Mouse (Mus musculus) cerebellum, adult 8-10 months (tissue): Measurements from ENCODE around the gene Dlg4.
"Not testable (repeated sequence)": the region's sequence is repeated elsewhere in the genome, so short reads cannot be mapped to it uniquely, and the experiment has no call there.

ENCODE experiments used
- DNase-seq: peaks from one replicate; pipeline ENCODE4 v3.0.0; 2022

Dlg4 gene

DNA sequence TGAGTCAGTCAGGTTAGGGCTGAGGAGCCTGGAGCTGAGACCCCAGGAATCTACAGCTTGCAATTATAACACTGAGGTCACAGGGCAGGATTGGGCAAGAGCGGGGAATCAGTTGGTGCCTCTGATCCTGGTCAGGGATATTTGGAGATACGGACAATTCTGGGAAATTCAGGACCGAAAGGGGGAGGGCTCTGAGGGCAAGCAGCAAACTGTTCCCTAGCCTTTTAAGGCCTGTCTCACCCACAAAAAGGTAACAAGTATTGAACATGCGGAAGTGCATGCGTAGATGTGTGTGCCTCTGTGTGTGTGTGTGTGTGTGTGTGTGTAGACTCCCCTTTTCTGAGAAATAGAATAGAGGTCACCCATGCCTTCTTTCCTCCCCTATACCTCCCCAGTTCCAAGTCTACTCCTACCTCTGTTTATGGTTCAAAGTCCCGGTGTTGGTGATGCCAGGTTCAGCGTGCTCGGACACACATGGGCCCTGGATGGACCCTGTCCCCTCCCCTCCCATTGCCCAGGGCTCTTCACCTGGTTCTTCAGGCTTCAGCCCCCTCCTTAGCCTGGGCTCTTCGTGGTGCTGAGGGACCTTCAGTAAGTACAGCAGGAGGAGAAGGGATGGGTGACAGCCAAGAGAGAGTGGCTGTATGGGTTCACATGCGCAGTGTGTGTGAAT, 37.3 kb downstream of the Dlg4 start, which contains the start of gene Asgr1:
TSS of gene Asgr1 (plus strand) at position 188 of the 673 bp plus-strand sequence.
- no peak for DNase-seq

DNA sequence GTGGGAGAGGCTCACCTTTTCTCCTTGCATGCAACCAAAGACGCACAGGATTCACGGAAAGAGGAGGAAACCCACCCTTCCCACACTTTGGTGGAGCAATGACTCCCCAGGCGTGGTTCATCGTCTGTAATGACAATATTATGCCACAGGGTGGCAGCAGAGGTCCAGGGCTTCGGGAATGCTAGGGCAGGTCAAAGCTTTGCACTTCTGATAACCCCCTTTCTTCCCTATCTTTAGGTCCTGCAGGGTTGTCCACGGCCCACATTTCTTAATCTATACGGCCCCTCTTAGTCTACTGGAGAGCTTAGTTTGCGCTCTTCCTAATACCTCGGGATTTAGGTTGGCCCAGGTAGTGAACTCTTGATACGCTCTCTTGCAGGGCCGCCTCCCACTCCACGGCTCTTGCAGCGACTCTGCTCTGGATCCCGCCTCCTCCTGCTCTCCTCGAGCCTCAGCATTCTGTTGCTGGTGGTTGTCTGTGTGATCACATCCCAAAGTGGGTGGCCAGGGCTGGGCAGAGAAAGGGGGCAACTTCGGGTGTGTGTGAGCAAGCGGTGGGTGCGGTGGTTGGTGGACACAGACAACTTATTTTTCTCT, 39.0 kb downstream of the Dlg4 start:
- DNase-seq: peak; percentile 78

DNA sequence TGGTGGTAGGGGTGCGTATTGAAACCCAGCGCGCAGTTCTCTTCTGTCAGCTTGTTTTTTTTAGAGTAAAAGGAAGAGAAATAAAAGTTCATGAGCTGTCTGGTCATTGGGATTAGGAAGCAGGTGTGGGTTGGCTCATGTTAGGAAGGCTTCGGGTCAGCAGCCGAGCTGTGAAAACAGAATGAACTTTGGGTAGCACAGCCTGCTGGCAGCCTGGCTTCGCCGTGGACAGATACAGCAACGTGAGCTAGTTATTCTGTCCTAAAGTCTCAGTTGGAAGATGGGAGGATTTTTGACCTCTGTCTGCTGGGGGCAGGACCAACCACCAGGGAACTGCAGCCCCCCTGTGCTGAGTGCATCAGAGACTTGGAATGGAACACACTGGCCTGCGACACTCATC, 41.1 kb downstream of the Dlg4 start:
- DNase-seq: no peak

DNA sequence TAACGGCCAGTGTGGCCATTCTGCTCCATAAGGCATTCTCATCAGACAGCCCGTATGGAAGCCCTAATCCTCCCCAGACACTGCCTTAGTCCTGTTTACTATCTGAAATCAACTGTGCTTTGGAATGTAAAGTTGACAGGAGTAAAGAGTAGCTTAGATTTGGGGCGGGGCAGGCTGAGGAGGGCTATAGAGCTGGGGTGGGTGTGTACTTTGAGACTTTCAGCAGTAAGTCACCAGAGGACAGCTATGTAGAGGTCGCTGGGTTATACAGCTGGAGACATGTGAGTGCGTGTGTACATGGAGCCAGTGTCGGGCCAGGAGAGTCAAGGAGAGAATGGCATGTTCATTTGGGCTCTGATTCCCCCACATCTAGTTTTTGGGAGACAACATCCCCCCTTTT, 43.2 kb downstream of the Dlg4 start:
- no peak for DNase-seq

DNA sequence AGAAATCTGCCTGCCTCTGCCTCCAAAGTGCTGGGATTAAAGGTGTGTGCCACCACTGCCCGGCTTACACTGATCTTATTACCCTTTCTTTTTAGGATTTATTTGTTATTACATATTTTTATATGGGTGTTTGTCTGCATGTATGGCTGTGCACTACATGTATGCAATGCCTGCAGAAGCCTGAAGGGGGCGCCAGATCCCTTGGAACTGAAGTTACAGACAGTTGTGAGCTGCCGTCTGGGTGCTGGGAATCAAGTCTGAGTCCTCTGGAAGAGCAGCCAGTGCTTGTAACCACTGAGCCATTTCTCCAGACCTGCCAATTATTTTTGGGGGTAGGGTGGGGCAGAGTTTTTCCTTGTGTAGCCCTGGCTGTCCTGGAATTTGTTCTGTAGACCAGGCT, 46.3 kb downstream of the Dlg4 start:
- DNase-seq: no peak

DNA sequence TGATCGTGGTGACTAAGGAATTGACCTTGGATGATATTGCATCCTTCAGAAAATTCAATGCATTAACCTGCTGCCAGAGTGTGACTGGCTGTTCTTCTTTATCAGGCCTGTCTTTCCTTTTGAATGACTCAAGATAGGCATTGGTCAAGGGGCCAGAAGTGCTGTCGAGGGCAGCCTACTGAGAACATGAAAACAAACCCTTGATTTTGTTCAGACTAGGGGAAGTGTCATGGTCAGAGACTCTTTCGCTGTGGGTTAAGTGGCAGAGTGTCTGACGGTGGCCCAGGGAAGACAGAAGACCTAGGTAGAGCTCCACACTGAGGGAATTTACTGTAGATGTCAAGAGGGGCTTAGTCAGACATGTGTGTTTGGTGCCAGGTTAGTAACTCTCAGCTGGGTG, 50.0 kb downstream of the Dlg4 start:
- no peak for DNase-seq

DNA sequence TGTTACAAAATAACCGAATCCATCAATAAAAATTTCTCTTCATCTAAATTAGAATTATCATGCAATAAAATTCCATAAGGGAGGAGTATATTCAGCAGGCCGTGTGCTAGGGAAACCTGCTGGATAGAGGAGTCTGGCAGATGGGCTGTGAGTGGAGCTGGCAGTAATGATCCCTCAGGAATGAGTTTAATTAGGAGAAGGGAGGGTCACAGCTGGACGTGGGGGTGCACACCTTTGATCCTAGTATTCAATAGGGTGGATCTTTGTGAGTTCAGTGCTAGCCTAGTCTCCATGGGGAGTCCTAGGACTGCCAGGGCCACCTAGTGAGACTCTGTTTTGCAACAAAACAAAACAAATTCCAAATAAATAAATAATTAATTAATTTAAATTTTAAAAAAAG, 51.5 kb downstream of the Dlg4 start:
- DNase-seq: no peak

DNA sequence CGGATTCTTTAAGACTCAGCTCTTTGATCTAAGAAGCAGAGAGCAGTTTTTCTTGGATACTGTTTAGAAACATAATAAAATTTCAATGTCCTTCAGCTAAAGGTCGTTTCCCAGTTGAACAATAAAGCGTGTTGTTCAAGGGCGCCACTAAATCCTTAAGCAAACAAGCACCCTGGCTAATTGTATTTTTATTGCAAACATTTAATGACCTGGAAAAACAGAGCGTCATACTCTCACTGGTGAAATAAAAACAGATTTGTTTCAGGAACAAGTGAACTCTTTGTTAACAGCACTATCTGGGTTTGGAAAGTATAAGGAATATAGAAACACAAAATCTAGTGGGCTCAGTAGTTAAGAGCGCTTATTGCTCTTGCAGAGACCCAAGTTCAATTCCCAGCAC, 53.3 kb downstream of the Dlg4 start:
- DNase-seq: no peak

DNA sequence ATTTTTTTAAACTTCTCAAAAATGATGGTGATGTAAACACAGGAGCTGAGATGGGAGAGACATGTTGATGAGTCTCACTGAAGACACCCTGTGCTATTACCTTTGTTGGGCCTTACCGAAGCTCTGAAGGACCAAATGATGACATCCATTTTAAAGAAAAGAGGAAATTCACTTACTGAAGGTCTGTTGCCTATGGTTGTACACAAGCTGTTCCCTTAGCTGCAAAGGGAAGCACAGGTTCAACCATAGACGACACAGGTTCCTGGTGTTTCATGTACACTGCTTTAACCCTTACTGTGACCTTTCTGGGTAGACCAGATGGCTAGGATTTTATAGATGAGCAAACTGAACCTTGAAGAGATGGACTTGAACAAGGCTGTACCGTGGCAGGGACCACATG, 53.9 kb downstream of the Dlg4 start:
- not testable (repeated sequence) for DNase-seq

DNA sequence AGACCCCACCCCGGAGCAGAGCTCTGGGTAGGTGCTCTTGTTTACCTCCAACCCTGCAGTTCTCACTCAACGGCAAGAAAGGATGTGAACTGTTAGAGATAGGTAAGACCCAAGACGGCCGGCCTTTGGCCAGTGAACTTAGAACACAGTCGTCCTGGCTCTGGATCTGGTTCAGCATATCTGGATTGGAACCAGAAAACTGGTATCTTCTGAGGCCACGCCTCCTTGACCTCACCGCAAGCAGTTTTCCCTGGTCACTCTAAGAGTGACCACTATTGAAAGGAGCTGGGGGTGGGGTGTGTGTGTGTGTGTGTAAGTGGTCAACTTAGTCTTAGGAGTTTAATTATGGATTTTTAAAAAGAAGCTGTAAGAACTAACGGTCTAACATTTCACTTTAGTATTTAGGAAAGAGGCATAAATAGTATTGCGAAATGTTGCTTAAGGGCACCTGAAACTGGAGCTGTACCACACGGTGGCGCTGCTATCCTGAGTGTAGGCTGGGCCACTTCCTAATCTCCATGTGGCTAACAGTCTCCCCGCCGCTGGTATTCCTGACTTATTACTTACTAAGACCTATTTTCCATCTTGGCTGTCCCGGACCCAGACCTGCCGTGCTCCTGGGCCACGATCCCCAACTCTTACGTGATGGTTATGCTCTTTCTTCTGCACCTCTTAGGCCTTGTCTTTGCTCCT, 57.8 kb downstream of the Dlg4 start:
- peak; percentile 72 for DNase-seq

DNA sequence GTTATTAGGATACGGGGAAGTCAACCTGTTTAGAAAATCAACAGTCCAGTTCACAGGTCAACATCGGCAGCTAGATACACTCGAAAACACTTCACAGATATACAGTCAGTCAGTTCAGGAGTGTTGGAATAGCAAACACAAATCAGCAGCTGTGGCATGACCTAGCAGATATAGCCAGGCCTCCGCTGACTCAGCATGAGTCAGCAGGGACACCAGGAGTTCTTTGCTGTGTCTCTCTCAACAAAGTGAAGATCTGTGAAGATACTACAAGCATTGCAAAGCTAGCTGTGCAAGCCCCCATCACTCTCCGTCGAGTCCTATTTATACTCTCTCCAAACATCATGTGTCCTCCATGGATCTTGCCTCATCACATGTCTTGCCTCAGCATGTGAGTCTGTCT, 58.8 kb downstream of the Dlg4 start:
- no peak for DNase-seq

DNA sequence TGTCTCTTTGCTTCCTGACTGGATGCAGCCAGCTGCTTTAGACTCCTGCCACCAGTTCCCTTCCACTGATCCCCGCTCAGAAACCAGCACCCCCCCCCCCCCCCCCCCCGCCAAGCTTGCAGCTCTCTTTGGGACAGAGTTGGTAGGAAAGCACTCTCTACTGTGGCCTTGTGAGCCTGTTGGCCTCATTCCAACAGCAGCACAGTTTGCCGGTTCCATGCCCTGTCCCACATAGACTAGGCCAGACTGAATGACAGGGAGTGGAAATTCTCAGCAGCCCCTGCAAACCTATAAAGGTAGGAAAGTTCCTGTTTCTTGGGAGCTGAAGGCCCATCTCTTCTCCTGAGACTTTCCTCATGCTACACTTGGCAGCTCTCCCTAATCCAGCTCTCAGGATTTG, 60.7 kb downstream of the Dlg4 start:
- no peak for DNase-seq

DNA sequence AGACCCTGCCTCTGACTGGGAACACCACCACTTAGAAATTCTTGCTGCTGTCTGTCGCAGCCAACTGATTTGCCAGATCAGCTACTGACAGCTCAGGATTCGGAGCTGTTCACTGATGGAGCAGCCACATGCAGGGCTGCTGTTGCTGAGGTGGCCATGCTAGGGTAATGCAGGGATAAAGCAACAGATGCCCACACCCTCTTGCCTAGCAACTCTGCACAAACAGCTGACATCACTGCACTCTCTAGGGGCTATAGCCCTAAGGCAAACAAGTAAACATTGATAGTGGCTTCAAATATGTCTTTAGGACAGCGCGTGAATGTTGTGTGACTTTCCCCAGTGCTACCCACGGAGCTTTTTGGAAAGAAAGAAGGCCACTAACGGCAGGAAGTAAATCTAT, 62.4 kb downstream of the Dlg4 start:
- no peak for DNase-seq

DNA sequence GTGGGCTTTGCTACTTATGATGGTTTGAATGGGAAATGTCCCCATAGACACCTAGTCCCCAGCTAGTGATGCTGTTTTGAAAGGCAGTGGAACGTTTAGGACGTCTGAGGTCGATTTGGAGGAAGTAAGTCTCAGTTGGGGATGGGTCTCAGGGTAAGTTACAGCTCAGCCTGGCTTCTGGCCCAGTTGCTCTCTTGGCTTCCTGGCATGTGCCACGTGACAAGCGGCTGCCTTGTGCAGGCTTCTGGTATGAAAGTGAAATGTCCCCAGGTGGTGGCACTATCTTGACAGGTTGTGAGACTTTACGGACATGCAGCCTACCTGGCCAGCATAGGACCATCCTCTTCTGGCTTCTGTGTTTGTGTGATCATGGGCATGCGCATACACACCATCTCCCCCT, 63.2 kb downstream of the Dlg4 start:
- DNase-seq: no peak

DNA sequence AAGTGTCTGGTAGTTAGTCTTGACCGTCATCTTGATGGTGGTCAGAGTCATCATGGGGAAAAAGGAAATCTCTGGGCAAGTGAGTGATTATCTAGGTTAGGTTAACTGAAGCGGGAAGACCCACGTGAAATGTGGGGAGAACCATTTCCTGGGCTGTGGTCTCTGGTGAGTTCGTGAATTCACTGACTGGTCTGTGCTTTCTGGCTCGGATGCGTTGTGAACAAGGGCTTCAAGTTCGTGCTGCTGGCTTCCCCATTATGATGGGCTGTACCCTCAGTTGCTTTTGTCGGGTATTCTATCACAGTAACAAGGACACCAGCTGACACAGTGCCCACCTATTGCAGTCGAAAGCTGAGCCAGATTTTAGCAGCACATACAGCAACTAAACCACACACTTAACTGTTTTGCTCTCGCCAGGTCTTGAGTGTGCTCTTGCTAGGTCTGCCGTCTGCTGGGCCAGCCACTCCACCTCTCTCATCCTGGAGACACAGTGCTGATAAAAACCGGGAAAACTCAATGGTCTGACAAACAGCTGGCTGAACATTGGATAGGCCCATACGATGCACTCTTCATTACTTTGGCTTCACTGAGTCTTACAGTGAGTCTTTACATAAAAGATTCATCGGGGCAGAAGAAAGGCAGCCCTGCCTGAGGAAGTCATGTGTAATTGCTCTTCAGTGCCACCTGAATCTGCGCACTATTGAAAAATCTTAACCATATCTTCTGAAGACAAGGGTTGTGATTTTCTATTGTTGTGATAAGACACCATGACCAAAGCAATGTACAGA, 64.3 kb downstream of the Dlg4 start:
- DNase-seq: no peak

DNA sequence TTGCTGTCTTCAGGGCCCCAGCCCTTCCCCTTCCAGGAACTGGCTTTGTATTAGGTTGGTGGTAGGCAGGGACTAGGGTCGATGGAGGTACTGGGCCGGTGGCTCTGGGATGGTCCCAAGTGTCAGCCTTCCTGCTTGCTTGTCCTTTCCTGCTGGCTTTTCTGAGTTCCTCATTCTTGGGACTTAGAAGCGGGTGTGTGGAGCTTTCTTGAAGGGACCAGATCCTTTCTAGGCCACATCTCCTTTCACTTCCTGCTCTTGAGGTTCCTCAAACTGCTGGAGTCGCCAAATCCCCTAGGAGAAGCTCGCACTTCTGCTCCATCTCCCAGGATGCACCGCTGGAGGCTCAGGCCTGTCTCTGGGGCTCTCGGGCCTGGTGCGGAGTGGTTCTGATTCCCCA, 67.8 kb downstream of the Dlg4 start:
- no peak for DNase-seq

DNA sequence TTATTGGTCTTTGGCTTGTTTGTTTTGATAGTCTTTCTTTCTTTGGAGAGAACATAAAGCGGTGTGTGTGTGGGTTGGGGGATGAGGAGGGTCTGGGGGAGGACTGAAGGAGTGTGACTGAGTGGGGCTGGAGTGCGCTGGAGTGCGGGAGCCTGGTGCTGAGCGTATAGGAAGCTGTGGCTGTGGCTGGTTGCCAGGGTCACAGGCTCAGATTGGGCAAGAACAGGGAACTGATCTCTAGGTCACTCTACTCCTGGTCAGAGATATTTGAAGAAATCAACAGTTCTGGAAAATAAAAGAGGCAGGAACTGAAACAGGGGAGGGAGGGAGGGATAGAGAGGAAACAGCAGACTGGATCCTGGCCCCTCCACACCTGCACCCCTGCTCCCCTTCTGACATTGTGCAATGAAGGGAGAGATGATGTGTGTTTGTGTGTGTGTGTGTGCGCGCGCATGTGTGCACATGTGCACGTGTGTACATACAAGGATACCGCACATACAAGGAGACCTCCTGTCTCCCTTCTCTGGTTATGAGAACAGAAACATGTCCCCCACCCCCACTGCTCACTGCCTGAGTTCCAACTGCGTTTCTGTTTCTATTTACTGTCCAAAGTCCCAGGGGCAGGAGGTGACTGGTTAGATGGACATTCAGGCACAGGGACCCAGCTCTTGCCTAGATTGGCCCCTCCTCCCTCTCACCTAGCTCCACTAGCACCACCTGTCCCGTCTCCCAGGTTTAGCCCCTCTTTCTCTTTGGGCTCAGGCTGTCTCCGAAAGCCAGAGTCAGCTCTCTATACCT, 75.4 kb downstream of the Dlg4 start, which contains the start of gene Asgr2:
TSS of gene Asgr2 (plus strand) at position 659 of the 798 bp plus-strand sequence.
- no peak for DNase-seq
